Mouse (Mus musculus) limb, embryonic 15.5 days (tissue): ENCODE data around the gene Il31ra. TPM values are rescaled to one million over a fixed set of nuclear protein-coding genes. Genes with fewer than 3 reads are reported as not detected.
A peak's percentile ranks its signal among the peaks of the same experiment; 100 is the strongest.

ENCODE experiments used
- ATAC-seq: fragments of 200-750 bp; cut with Nextera tagmentation; 2 replicates; pipeline ENCODE4 v1.8.0; 2017; ENCODE audit warnings: low read depth, moderate TSS enrichment; ENCODE audit not compliant: insufficient number of reproducible peaks, low FRiP score, low TSS enrichment
- H3K27ac ChIP-seq: fragments of 300-500 bp; sonication (generic); 2 replicates; pipeline ENCODE4 v1.5.1; 2015; ENCODE audit warnings: moderate library complexity, mild to moderate bottlenecking, inconsistent platforms
- H3K27me3 ChIP-seq: fragments of 300-500 bp; sonication (generic); 2 replicates; pipeline ENCODE4 v1.6.1; 2015; ENCODE audit warnings: inconsistent platforms
- H3K36me3 ChIP-seq: fragments of 300-500 bp; sonication (generic); 2 replicates; pipeline ENCODE4 v1.6.1; 2015; ENCODE audit warnings: inconsistent platforms
- H3K4me1 ChIP-seq: fragments of 300-500 bp; sonication (generic); 2 replicates; pipeline ENCODE4 v1.6.1; 2015; ENCODE audit warnings: inconsistent platforms
- H3K4me2 ChIP-seq: fragments of 300-500 bp; sonication (generic); 2 replicates; pipeline ENCODE4 v1.6.1; 2015; ENCODE audit warnings: mild to moderate bottlenecking, inconsistent platforms
- H3K4me3 ChIP-seq: fragments of 300-500 bp; sonication (generic); 2 replicates; pipeline ENCODE4 v1.5.1; 2015; ENCODE audit warnings: mild to moderate bottlenecking, inconsistent platforms
- H3K9ac ChIP-seq: fragments of 300-500 bp; sonication (generic); 2 replicates; pipeline ENCODE4 v1.6.1; 2015; ENCODE audit warnings: inconsistent platforms
- H3K9me3 ChIP-seq: fragments of 300-500 bp; sonication (generic); 2 replicates; pipeline ENCODE4 v1.6.1; 2016; ENCODE audit warnings: inconsistent platforms
- WGBS: fragments of 180-500 bp; shearing (Covaris S2); methylation state at CpG from one replicate; pipeline ENCODE4 v1.1.7; 2015; 5-methylcytosine and 5-hydroxymethylcytosine counted together
- polyA plus RNA-seq: library from polyadenylated mRNA; unstranded; fragments of >200 nt; fragmentation: Nextera tagmentation; extraction: Ambion mirVana; gene quantifications from 2 replicates; pipeline ENCODE4 v1.2.1, GENCODE M21; 2015

Gene Il31ra
- polyA plus RNA-seq, 1 experiment from 2014 or later = 0.45 TPM

DNA sequence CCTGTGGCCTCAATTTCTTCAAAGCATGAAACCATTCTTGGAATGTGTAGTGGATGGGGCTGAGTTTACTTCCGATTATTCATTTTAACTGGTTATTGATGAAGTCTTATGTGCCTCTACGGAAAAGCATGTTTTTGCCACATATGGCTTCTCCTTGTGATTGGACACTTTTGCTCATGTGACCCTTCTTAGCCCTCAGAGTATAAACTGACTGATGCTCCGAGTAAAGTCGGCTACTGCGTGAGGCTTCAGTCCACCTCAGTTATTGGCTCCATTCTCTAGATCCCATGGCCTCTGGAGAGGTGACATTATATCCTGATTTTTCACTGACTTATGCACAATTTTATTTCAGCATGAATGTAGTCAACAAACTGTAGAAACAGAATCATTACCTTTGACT, 40.9 kb downstream of the Il31ra start:
- 90% methylated on average over 5 of the region's 5 CpGs for WGBS
- Histone ChIP-seq H3K27ac (no peak overlapping the region), H3K4me3 (no peak overlapping the region), H3K9ac (no peak overlapping the region), H3K4me1 (no peaks in the 10 kb centered on the region), H3K27me3 (no peaks in the 10 kb centered on the region), H3K9me3 (no peaks in the 10 kb centered on the region), H3K36me3 (no peaks in the 10 kb centered on the region), H3K4me2 (no peak overlapping the region)
- no peak for ATAC-seq

DNA sequence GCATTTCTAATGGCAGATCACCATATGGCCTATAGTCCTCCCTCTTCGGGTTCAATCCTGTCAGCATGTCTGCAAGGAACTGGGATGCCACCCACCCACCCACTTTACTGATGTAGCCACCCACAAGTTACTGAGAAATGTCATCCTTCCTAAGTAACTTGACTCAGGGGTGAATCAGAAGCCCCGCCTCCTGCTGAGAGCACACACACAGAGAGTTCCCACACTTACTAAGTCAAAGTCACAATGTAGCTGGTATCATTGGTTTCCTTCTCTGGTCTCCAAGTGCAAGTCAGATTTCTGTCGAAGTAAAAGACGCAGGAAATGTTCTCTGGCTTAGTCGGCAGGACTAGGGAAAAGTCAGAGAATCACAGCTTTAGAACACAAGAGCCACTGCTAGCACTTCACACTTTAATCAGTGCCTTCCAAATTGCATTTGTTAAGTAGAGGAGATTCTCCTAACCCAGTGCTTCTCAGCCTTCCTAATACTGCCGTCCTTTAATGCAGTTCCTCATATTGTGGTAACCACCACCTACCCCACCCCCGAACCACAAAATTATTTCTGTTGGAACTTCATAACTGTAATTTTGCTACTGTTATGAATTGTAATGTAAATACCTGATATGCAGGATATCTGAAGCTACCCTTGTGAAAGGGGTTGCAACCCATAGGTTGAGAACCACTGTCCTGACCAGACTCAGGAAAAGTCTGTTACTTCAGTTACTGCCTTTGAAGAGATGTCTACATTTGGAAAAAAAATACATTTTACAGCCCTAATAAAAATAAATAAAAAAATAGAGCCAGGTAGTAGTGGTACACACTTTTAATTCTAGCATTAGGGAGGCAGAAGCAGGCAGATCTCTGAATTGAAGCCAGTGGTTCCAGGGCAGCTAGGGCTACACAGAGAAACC, 42.3 kb downstream of the Il31ra start:
- Histone ChIP-seq H3K9ac (no peak overlapping the region), H3K4me3 (no peak overlapping the region), H3K4me1 (no peaks in the 10 kb centered on the region), H3K4me2 (no peak overlapping the region), H3K36me3 (no peaks in the 10 kb centered on the region), H3K9me3 (no peaks in the 10 kb centered on the region), H3K27ac (no peak overlapping the region), H3K27me3 (no peaks in the 10 kb centered on the region)
- no peak for ATAC-seq
- WGBS = 79% methylated on average over 7 of the region's 7 CpGs

DNA sequence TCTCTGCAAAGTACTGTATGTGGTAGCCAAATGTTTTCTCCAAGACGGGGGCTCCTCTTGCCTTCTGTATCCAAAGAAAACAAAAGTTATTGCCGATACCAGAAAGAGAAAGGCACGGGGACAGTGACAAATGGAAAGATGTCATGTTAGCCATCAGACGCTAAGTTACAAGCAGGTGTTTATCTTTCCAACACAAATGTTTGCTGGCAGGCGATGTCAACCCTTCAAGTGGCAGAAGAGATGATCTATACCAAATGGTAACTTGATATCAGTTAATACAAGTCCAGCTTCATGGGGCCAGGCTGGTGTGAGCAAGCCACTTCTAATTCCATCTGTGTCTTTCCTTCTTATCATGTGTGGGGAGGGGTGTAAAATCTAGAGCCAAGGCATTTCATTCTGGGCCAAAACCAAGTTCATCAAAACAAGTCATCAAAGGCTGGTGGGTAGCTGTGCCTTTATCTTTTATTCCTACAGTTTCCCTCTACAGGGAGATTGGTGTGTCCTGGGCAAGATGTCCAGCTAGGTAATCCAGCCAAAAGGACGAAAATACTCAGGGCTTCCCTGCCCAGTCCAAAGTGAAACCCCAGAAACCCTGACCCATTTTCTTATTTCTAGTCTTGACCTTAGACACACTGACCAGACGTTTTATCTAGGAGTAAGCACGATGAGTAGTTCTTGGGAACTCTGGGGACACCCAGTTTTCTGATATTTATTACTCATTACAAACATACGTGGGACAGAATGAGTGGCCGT, 52.8 kb downstream of the Il31ra start:
- no peaks in the 10 kb centered on the region for H3K36me3 ChIP-seq
- no peaks in the 10 kb centered on the region for H3K9me3 ChIP-seq
- no peak overlapping the region for H3K9ac ChIP-seq
- no peak for ATAC-seq
- no peaks in the 10 kb centered on the region for H3K4me1 ChIP-seq
- H3K27me3 ChIP-seq = no peaks in the 10 kb centered on the region
- no peak overlapping the region for H3K4me2 ChIP-seq
- 78% methylated on average over 10 of the region's 10 CpGs for WGBS
- H3K4me3 ChIP-seq = no peak overlapping the region
- H3K27ac ChIP-seq = no peak overlapping the region

DNA sequence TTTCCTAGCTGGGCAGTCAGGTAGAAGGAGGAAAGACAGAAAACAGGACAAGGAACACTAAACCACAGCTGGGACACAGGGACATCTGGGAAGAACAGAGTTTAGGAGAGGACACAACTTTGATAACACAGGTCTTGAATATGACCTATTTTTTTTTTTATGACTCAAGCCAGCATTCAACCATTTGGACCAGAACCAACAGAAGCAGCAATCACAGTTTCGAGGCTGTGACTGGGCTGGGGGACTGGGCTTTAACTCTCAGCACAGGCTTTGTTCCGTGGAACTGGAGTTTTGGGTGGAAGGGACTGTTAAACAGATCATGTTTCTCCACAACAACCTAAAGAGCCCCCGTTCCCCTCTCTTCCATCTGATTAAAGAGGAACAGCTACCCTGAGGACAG, 53.5 kb downstream of the Il31ra start:
- Histone ChIP-seq H3K4me2 (no peak overlapping the region), H3K4me1 (no peaks in the 10 kb centered on the region), H3K9me3 (no peaks in the 10 kb centered on the region), H3K27me3 (no peaks in the 10 kb centered on the region), H3K9ac (no peak overlapping the region), H3K27ac (0 out of 2 replicates have a peak overlapping the region, but pooled peaks have one; percentile 29), H3K4me3 (no peak overlapping the region), H3K36me3 (no peaks in the 10 kb centered on the region)
- ATAC-seq = no peak
- WGBS = 27% methylated on average over 3 of the region's 3 CpGs

DNA sequence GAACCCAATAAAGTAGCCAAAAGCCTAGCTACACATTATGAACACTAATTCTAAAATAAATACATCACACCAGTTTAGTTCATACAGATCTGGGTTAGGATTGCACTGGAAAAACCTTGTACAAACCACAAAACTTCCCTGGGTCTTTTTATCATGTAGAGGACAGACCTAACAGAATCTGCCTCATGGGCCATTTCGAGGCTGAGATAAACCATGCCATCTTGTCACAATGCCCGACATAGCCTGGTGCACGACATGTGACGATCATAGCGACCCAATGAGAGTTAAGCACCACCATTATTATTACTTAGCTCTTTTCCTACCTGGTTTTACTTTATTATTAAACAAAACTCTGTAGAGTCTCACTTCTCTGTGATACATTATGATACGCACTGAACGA, 57.1 kb downstream of the Il31ra start:
- H3K36me3 ChIP-seq = no peaks in the 10 kb centered on the region
- no peak overlapping the region for H3K4me3 ChIP-seq
- ATAC-seq = no peak
- H3K9me3 ChIP-seq = no peaks in the 10 kb centered on the region
- 91% methylated on average over 7 of the region's 7 CpGs for WGBS
- H3K4me1 ChIP-seq = 0 out of 2 replicates have a peak, but pooled peaks cover 2% of the 10 kb centered on the region
- H3K4me2 ChIP-seq = no peak overlapping the region
- H3K27me3 ChIP-seq = no peaks in the 10 kb centered on the region
- no peak overlapping the region for H3K9ac ChIP-seq
- no peak overlapping the region for H3K27ac ChIP-seq

DNA sequence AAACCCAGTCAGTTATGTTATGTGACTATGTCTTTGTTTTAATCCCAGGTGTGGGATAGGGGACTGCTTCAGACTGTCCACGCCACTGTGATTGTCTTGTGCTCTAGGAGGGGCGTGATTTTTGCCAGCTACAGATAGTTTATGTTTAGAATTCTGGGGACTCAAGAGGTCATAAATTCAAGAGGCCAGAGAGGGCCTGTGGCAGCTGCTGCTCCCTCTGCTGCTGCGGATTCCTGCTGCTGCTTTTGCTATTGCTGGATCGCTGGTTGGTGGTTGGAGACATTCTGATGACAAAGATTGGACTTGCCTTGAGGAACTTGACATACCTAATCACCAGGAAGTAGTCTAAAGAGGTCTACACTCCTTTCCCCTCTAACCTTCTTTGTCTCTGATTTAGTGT, 57.5 kb downstream of the Il31ra start:
- ATAC-seq = no peak

DNA sequence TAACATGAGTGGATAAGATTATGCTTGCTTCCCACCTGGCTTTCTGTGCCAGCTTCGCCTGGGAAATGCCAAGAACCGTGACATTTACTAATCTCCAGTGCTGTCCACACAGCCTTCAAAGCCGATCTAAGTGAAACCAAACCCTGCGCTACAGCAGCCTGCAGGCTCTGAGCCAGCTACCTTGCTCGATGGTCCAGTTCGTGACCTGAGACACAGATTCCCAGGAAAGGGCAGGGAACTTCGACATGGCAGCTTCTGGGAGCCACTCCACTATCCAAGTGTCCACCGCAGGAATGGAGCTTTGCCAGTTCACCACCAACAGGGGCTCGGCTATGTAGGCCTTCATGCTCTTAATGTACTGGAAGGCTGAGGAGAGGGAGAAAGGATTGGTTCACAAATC, 60.6 kb downstream of the Il31ra start:
- no peaks in the 10 kb centered on the region for H3K9me3 ChIP-seq
- 0 out of 2 replicates have a peak, but pooled peaks cover 2% of the 10 kb centered on the region for H3K4me1 ChIP-seq
- H3K4me3 ChIP-seq = no peak overlapping the region
- H3K36me3 ChIP-seq = no peaks in the 10 kb centered on the region
- WGBS = 58% methylated on average over 9 of the region's 9 CpGs
- H3K4me2 ChIP-seq = no peak overlapping the region
- no peaks in the 10 kb centered on the region for H3K27me3 ChIP-seq
- H3K27ac ChIP-seq = peak overlapping the region; percentile 34; the same call in 1 of the 2 replicates
- no peak overlapping the region for H3K9ac ChIP-seq
- ATAC-seq = no peak

More for the DNA sequence above, 57.5 kb downstream of the Il31ra start:
- Histone ChIP-seq H3K4me2 (no peak overlapping the region), H3K4me1 (0 out of 2 replicates have a peak, but pooled peaks cover 2% of the 10 kb centered on the region), H3K9ac (no peak overlapping the region), H3K36me3 (no peaks in the 10 kb centered on the region), H3K27ac (no peak overlapping the region), H3K9me3 (no peaks in the 10 kb centered on the region), H3K4me3 (no peak overlapping the region), H3K27me3 (no peaks in the 10 kb centered on the region)
- WGBS = 50% methylated on average over 4 of the region's 4 CpGs

DNA sequence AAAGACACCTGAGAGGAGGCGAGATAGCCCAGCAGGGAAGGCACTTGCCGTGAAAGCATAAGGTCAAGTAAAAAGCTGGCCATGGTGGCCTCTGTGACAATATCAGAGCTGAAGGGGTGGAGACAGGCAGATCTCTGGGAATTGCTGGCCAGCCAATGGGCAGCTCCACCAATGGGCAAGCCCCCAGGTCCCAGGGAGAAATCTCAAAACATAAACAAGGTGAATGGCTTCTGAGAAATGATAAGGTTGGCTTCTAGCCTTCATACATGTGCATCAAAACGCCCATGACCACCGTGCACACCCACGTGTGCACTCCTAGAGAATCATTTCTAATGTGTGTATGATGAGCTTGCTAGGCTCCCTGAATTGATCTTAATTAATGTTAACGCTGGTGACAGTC, 61.9 kb downstream of the Il31ra start:
- Histone ChIP-seq H3K4me3 (no peak overlapping the region), H3K36me3 (no peaks in the 10 kb centered on the region), H3K4me1 (0 out of 2 replicates have a peak, but pooled peaks cover 2% of the 10 kb centered on the region), H3K4me2 (no peak overlapping the region), H3K27ac (no peak overlapping the region), H3K27me3 (no peaks in the 10 kb centered on the region), H3K9ac (no peak overlapping the region), H3K9me3 (no peaks in the 10 kb centered on the region)
- ATAC-seq = no peak
- WGBS = 86% methylated on average over 6 of the region's 6 CpGs

DNA sequence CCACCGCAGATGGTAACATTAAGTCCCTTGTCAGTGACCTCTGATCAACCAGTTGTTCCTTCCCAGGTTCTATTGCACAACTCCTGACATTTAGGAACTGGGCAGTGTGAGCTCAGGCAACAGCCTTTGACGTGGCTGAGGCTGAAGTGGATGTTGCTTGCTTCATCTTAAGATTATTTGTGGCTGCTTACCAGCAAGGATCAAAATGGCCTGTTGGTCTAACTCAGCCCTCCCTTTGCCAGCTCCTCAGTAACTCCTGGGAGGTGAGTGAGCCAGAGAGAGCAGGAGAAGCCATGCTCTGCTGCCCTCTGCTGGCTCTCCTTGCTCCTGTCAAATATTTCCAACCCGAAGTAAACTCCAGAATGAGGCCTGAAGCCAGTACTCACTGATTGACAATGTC, 64.3 kb downstream of the Il31ra start:
- WGBS = 33% methylated on average over 3 of the region's 3 CpGs
- 0 out of 2 replicates have a peak, but pooled peaks have one; percentile 37 for ATAC-seq

DNA sequence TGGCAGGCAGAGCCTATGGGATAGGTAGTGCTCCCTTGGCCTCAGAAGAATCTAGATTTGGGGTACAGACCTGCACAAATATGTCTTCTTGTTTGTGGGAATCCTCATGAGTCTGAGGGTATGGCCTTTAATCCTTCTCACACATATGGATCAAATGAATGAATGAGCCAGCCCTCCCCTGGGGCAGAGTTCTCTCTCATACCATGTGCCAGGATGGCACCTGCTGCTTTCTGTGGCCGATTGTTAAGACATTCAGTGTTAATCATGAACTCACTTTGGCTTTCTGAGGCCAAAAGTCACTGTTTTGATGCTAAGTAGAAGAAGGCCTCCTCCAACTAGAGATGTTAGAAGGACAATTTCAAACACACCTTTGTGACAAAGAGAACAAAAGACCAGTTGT, 67.0 kb downstream of the Il31ra start:
- ATAC-seq = no peak
- Histone ChIP-seq H3K4me2 (no peak overlapping the region), H3K9me3 (no peaks in the 10 kb centered on the region), H3K9ac (no peak overlapping the region), H3K4me1 (no peaks in the 10 kb centered on the region), H3K4me3 (no peak overlapping the region), H3K27ac (no peak overlapping the region), H3K27me3 (no peaks in the 10 kb centered on the region), H3K36me3 (no peaks in the 10 kb centered on the region)
- 24% methylated on average over 1 of the region's 1 CpGs for WGBS

More for the DNA sequence above, 64.3 kb downstream of the Il31ra start:
- 0 out of 2 replicates have a peak, but pooled peaks cover 2% of the 10 kb centered on the region for H3K4me1 ChIP-seq
- H3K36me3 ChIP-seq = no peaks in the 10 kb centered on the region
- H3K27ac ChIP-seq = no peak overlapping the region
- no peak overlapping the region for H3K4me2 ChIP-seq
- H3K9ac ChIP-seq = no peak overlapping the region
- H3K9me3 ChIP-seq = no peaks in the 10 kb centered on the region
- H3K4me3 ChIP-seq = no peak overlapping the region
- no peaks in the 10 kb centered on the region for H3K27me3 ChIP-seq

DNA sequence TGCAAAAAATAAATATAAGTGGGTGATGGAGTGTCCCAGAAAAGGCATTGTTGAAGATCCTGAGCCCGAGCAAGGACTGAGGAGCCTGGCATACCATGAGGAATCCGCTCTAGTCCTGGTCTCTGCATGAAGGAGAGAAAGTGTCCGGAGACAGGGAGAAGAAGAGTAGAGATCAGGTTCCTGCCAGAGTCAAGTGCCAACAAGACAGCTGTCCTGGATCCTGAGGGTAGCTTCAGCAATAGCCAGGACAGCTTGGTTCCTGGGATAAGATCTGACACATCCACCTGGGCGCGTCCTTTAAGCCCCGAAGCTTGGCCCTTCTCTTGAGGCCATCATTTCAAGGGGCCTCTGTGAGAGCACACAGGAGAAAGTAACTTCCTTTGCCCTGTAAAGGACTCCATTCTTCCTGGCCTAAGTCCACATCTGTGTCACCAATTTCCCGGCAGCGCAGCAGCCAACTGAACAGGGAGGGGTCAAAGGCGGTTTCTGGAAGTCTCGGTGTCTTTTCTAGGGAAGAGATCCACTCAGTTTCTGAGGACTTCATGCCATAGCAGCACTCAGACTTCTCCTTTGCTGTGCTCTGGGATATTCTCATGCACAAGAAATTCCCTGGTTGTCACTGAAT, 70.7 kb downstream of the Il31ra start:
- 80% methylated on average over 10 of the region's 10 CpGs for WGBS
- no peaks in the 10 kb centered on the region for H3K27me3 ChIP-seq
- no peaks in the 10 kb centered on the region for H3K36me3 ChIP-seq
- H3K4me3 ChIP-seq = no peak overlapping the region
- no peak overlapping the region for H3K4me2 ChIP-seq
- no peaks in the 10 kb centered on the region for H3K4me1 ChIP-seq
- H3K9ac ChIP-seq = no peak overlapping the region
- H3K27ac ChIP-seq = no peak overlapping the region
- ATAC-seq = no peak
- no peaks in the 10 kb centered on the region for H3K9me3 ChIP-seq
